Mouse (Mus musculus): ENCODE data around the gene Vkorc1l1. TPM values are rescaled to one million over a fixed set of nuclear protein-coding genes. Genes with fewer than 3 reads are reported as not detected.
"Not testable (repeated sequence)": the region's sequence is repeated elsewhere in the genome, so short reads cannot be mapped to it uniquely, and the experiment has no call there.

Gene Vkorc1l1
- total and polyA plus RNA-seq, 2 experiments from 2014 or later = 8.4 to 17.4 TPM

- ATAC-seq (ENCODE audit: insufficient read depth, low read depth) (no peak), DNase-seq (ENCODE audit: low spot score) (no peak)
- Histone ChIP-seq H3K4me3 (ENCODE audit: low read depth, low read length) (no peak overlapping the region), H3K36me3 (replicated peaks; ENCODE audit: control insufficient read depth, insufficient read depth, low read length) (no peaks in the 10 kb centered on the region), H3K4me2 (ENCODE audit: low read depth, low read length) (no peak overlapping the region), H3K9ac (replicated peaks; ENCODE audit: low read depth, low read length) (no peak overlapping the region), H3K4me1 (ENCODE audit: control insufficient read depth, insufficient read depth) (no peaks in the 10 kb centered on the region), H3K9me3 (replicated peaks; ENCODE audit: control insufficient read depth, low read length) (no peaks in the 10 kb centered on the region), H3K27me3 (ENCODE audit: control insufficient read depth, insufficient read depth, low read length) (no peaks in the 10 kb centered on the region), H3K27ac (ENCODE audit: low read depth) (no peak overlapping the region)
- 50% methylated on average over 4 of the region's 4 CpGs for WGBS
- TF ChIP-seq EP300 (IDR thresholded peaks at IDR 0.05; ENCODE audit: low read depth) (no peak), CTCF (IDR thresholded peaks at IDR 0.05; ENCODE audit: low read depth) (no peak)
Observed at GRCm38 (mm10) chr5:129936941-129937340, 4.8 kb upstream of the Vkorc1l1 start.

DNA sequence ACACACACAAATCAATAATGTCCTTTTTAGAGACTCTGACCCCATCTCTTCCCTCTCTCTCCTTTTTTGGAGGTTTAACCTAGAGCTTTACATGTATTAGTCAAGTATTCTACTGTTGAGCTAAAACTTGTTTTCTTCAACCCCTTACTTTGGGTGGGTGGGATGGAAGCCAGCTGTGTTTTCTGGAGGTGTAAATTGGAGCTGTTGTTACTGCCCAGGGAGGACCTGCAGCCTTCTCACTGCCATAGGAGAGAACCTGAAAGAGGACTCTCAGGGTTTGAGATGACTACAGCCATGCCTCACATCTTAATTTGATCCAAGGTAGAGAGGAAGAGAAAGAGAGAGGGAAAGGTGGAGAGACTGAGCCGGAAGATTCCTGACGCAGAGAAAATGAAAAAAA is 1.5 kb upstream of the Vkorc1l1 start:
- no peak for ATAC-seq (ENCODE audit: insufficient read depth, low read depth)

DNA sequence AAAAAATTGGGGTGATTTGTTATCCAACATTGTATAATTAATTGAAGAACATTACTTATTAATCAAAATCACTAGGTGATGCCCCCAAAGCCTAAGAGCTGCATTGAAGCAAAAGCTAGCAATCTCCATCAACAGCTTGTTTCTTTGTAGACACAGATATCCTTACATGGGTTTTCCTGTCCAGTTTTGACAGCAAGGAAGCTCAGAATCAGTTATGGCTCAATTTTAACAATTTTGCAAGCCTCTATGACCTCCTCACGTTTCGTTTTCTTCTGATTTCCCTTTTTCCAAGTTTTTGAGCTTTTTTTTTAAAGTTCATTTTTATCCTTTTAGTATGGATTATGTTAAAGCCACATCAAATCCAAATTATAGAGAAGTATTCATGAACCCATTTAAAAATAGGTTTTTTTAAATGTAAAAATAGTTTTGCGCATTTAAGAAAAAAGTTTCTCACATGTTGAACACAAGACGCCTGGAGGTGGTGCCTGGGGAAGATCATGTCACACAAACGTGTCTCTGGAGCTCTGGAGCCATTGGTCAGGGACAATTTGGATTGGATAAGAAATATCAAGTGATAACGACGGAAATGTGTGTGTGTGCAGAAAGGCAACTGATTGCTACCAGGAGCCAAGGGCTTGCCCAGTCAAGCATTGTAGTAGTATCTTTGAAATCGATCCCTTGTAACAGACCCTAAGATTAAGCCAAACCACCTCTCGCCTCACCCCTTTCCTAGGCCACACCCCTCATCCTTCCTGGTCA is 855 bp upstream of the Vkorc1l1 start:
- ATAC-seq (ENCODE audit: insufficient read depth, low read depth) (no peak), DNase-seq (ENCODE audit: low spot score) (no peak)
- 6% methylated on average over 9 of the region's 9 CpGs for WGBS
- H3K4me1 ChIP-seq (ENCODE audit: control insufficient read depth, insufficient read depth) = peaks cover 5% of the 10 kb centered on the region; the same call in 1 of the 2 replicates
- peak overlapping the region; percentile 62 for H3K4me3 ChIP-seq (ENCODE audit: low read depth, low read length)
- no peaks in the 10 kb centered on the region for H3K27me3 ChIP-seq (ENCODE audit: control insufficient read depth, insufficient read depth, low read length)
- H3K9ac ChIP-seq (replicated peaks; ENCODE audit: low read depth, low read length) = no peak overlapping the region
- H3K36me3 ChIP-seq (replicated peaks; ENCODE audit: control insufficient read depth, insufficient read depth, low read length) = no peaks in the 10 kb centered on the region; the same call in 1 of the 2 replicates
- H3K9me3 ChIP-seq (replicated peaks; ENCODE audit: control insufficient read depth, low read length) = no peaks in the 10 kb centered on the region
- no peak overlapping the region for H3K27ac ChIP-seq (ENCODE audit: low read depth)
- TF ChIP-seq CTCF (IDR thresholded peaks at IDR 0.05; ENCODE audit: low read depth) (no peak), EP300 (IDR thresholded peaks at IDR 0.05; ENCODE audit: low read depth) (0 out of 2 replicates have a peak, but pooled peaks have one; percentile 32)
- H3K4me2 ChIP-seq (ENCODE audit: low read depth, low read length) = peak overlapping the region; percentile 47

More for the DNA sequence above, 1.5 kb upstream of the Vkorc1l1 start:
- Histone ChIP-seq H3K36me3 (replicated peaks; ENCODE audit: control insufficient read depth, insufficient read depth, low read length) (no peaks in the 10 kb centered on the region; the same call in 1 of the 2 replicates), H3K9ac (replicated peaks; ENCODE audit: low read depth, low read length) (no peak overlapping the region), H3K4me1 (ENCODE audit: control insufficient read depth, insufficient read depth) (peaks cover 5% of the 10 kb centered on the region; the same call in 1 of the 2 replicates), H3K27me3 (ENCODE audit: control insufficient read depth, insufficient read depth, low read length) (no peaks in the 10 kb centered on the region), H3K27ac (ENCODE audit: low read depth) (no peak overlapping the region), H3K4me2 (ENCODE audit: low read depth, low read length) (no peak overlapping the region), H3K9me3 (replicated peaks; ENCODE audit: control insufficient read depth, low read length) (no peaks in the 10 kb centered on the region), H3K4me3 (ENCODE audit: low read depth, low read length) (no peak overlapping the region)
- DNase-seq (ENCODE audit: low spot score) = no peak
- WGBS = 50% methylated on average over 2 of the region's 2 CpGs
- TF ChIP-seq CTCF (IDR thresholded peaks at IDR 0.05; ENCODE audit: low read depth) = no peak
- TF ChIP-seq EP300 (IDR thresholded peaks at IDR 0.05; ENCODE audit: low read depth) = no peak

- H3K4me1 ChIP-seq (ENCODE audit: control insufficient read depth, insufficient read depth); DNase-seq (ENCODE audit: low spot score); H3K27me3 ChIP-seq (ENCODE audit: control insufficient read depth, insufficient read depth, low read length); H3K9me3 ChIP-seq (replicated peaks; ENCODE audit: control insufficient read depth, low read length); H3K36me3 ChIP-seq (replicated peaks; ENCODE audit: control insufficient read depth, insufficient read depth, low read length): not testable (repeated sequence)
- WGBS = 1% methylated on average over 43 of the region's 82 CpGs
- ATAC-seq (ENCODE audit: insufficient read depth, low read depth) = peak; percentile 11
- Histone ChIP-seq H3K27ac (ENCODE audit: low read depth) (peak overlapping the region; percentile 76), H3K9ac (replicated peaks; ENCODE audit: low read depth, low read length) (peak overlapping the region; percentile 75), H3K4me2 (ENCODE audit: low read depth, low read length) (peak overlapping the region; percentile 69), H3K4me3 (ENCODE audit: low read depth, low read length) (peak overlapping the region; percentile 62)
Observed at GRCm38 (mm10) chr5:129942073-129942939, 536 bp downstream of the Vkorc1l1 start.

GRCm38 (mm10) chr5:129943402-129943801 is 1.6 kb downstream of the Vkorc1l1 start:
- Histone ChIP-seq H3K36me3 (replicated peaks; ENCODE audit: control insufficient read depth, insufficient read depth, low read length) (peaks cover 5% of the 10 kb centered on the region; the same call in 1 of the 2 replicates), H3K27me3 (ENCODE audit: control insufficient read depth, insufficient read depth, low read length) (no peaks in the 10 kb centered on the region), H3K27ac (ENCODE audit: low read depth) (no peak overlapping the region), H3K9me3 (replicated peaks; ENCODE audit: control insufficient read depth, low read length) (no peaks in the 10 kb centered on the region), H3K9ac (replicated peaks; ENCODE audit: low read depth, low read length) (no peak overlapping the region), H3K4me1 (ENCODE audit: control insufficient read depth, insufficient read depth) (peaks cover 5% of the 10 kb centered on the region; the same call in 1 of the 2 replicates), H3K4me3 (ENCODE audit: low read depth, low read length) (no peak overlapping the region), H3K4me2 (ENCODE audit: low read depth, low read length) (no peak overlapping the region)
- WGBS = 60% methylated on average over 1 of the region's 1 CpGs
- TF ChIP-seq CTCF (IDR thresholded peaks at IDR 0.05; ENCODE audit: low read depth) = no peak
- TF ChIP-seq EP300 (IDR thresholded peaks at IDR 0.05; ENCODE audit: low read depth) = no peak
- ATAC-seq (ENCODE audit: insufficient read depth, low read depth) = no peak
- no peak for DNase-seq (ENCODE audit: low spot score)

Data from heart, postnatal 0 days (tissue).